Mouse (Mus musculus): ENCODE measurements at regions not wholly inside any gene's neighbourhood (a gene's known extent, or its start where the extent isn't known, plus 50 kb on each side); places are given as distances from the start of the nearest gene placed in this dataset.

GRCm38 (mm10) chr5:150894739-150895085 lies 57.7 kb upstream of the Kl start:
- no peak overlapping the region for H3K27ac ChIP-seq (ENCODE audit: low read depth, low read length)
- no peak for TF ChIP-seq CTCF (IDR thresholded peaks at IDR 0.05; ENCODE audit: low read depth)
- no peak overlapping the region for H3K4me3 ChIP-seq (ENCODE audit: low read depth, low read length)
- no peaks in the 10 kb centered on the region for H3K9me3 ChIP-seq (ENCODE audit: low read length)
- peak; percentile 22 for DNase-seq
- 28% methylated on average over 4 of the region's 4 CpGs for WGBS
- H3K4me1 ChIP-seq (ENCODE audit: insufficient read depth), result no peaks in the 10 kb centered on the region; the same call in 1 of the 2 replicates
- H3K9ac ChIP-seq, result no peak overlapping the region
- no peaks in the 10 kb centered on the region for H3K36me3 ChIP-seq (ENCODE audit: insufficient read depth)
- H3K4me2 ChIP-seq (ENCODE audit: low read depth), result no peak overlapping the region
- H3K27me3 ChIP-seq (ENCODE audit: insufficient read depth, low read length), result no peaks in the 10 kb centered on the region
- ATAC-seq, result peak; percentile 6; the same call in 1 of the 2 replicates

- Histone ChIP-seq H3K9me3 (ENCODE audit: low read length) (no peaks in the 10 kb centered on the region), H3K4me3 (ENCODE audit: low read depth, low read length) (no peak overlapping the region), H3K36me3 (ENCODE audit: insufficient read depth) (no peaks in the 10 kb centered on the region), H3K27me3 (ENCODE audit: insufficient read depth, low read length) (no peaks in the 10 kb centered on the region), H3K4me2 (ENCODE audit: low read depth) (no peak overlapping the region), H3K27ac (ENCODE audit: low read depth, low read length) (no peak overlapping the region), H3K4me1 (ENCODE audit: insufficient read depth) (peaks cover 8% of the 10 kb centered on the region; the same call in 1 of the 2 replicates), H3K9ac (no peak overlapping the region)
- WGBS, result 83% methylated on average over 3 of the region's 3 CpGs
- ATAC-seq (no peak), DNase-seq (no peak)
- TF ChIP-seq CTCF (IDR thresholded peaks at IDR 0.05; ENCODE audit: low read depth), result no peak
These were observed 50.7 kb upstream of the Kl start for GRCm38 (mm10) chr5:150901661-150902060.
